Mouse (Mus musculus): ENCODE results near the gene Pex16.
"Not testable (repeated sequence)": the region's sequence is repeated elsewhere in the genome, so short reads cannot be mapped to it uniquely, and the experiment has no call there.

Gene Pex16

GRCm38 (mm10) chr2:92388891-92389641 lies 14.6 kb downstream of the Pex16 start:
- DNase-seq = peak; percentile 83 to 88

GRCm38 (mm10) chr2:92389645-92390044 lies 15.2 kb downstream of the Pex16 start:
- DNase-seq = no peak

DNA sequence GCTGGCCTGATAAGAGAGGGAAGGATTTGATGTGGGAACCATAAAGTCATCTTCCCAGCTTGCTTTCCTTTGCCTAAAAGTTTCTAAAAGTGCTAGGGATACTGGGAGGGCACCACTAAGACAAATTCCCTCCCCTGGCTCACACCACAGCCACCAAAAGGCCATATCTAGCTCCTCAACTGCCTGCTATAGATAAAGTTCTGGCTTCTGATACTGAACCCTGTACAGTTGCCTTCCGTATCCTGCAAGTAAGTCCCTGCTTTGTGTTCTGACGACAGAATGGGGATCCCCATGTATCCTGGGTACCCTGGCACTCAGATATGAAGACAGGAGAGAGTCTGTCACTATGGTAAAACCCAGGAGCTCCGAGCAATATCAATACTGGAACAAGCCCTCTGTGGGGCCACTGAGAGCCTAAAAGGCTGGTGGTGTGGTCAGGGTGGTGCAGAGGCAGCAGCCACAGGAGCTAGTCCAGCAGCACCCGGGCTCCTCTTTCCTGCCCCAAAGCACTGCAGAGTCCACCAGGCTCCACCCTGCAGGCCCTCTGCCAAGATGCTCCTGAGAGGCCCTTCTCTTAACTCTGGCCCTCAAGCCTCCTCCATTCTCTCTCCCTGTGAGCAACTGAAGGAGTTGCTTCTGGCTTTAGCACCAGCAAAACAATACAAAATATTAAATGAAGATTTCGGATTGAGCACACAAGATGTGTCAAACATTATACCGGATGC lies 15.9 kb downstream of the Pex16 start:
- peak; percentile 70 to 77 for DNase-seq

DNA sequence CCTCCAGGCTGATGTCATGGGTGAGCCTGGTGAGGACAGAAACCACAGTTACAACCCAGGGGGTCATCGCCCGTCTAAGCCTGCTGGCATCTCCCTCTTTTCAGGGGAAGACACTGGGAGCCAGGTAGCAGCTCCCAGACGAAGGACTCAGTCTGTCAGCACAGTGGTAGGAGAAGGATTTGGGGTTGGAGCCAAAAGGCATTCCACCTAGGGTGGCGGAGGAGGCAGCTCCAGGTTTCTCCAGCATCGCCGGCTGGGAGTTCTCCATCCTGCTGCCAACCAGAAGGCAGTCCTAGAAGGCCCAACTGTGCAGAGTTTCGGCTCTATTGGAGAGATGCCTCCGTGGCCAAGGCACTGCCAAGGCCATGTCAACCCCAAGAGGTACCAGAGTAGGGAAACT lies 16.6 kb downstream of the Pex16 start:
- DNase-seq = no peak

DNA sequence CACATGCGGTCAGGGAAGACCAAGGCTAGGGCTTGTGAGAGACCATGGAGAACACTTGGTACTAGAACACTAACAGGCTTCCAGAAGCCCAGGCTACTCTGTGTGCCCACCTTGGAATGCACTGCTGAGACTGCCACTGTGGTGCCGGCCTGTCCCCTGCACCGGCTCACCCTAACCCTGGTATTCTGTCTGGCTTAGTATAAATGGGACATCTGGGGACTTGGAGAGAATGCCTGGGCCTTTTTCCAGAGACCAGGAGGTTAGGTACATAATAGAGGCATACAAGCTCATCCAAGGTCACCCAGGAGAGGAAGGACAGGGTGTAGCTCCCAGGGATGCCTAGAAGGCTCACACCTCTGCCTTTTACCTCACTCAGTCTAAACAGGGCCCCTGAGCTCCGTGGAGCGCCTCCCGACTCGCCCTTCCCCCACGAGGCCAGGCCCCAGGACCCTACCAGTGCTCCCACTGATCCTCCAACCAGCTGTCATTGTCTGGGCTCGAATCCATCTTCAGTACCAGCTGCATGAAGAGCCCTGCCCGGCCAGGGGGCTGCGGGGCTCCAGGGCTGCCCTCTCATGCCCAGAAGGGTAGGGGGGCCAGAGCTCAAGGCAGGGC lies 17.3 kb downstream of the Pex16 start:
- DNase-seq = no peak

- DNase-seq = no peak
Observed at GRCm38 (mm10) chr2:92392318-92393264, 18.1 kb downstream of the Pex16 start.

- DNase-seq = no peak
Observed at GRCm38 (mm10) chr2:92395535-92395934, 21.1 kb downstream of the Pex16 start.

DNA sequence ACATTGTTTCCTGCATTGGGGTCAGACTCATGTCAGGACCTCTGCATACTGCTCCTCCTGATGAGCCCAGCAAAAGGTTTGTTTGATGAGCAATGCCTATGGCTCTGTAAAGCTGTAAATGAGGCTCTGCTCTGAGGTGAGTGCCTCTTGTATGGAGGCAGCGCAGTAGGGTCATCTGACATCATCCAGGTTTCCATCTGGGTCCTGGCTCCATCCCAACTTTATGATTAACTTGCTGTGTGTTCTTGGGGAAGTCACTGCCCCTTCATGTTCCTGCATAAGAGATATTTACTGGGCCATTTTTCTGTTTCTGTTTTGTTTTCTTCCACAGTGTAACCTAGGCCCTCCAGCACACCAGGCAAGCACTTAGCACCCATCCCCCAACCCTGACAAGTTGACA lies 23.0 kb downstream of the Pex16 start:
- no peak for DNase-seq

DNA sequence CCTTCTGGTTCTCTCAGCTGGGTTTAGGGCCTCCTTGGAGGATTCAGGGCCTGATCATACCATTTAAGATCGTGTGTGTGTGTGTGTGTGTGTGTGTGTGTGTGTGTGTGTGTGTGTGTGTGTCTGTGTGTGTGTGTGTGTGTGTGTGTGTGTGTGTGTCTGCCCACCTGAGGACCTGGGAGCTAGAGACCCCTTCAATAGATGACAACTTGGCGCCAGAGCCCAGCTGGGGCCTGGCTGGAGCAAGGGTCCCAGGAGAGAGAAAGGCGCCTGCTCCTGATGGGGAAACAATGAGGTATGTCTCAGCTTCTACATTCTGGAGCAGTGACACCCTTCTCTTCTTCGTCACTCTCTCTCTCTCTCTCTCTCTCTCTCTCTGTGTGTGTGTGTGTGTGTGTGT lies 25.4 kb downstream of the Pex16 start:
- not testable (repeated sequence) for DNase-seq

DNA sequence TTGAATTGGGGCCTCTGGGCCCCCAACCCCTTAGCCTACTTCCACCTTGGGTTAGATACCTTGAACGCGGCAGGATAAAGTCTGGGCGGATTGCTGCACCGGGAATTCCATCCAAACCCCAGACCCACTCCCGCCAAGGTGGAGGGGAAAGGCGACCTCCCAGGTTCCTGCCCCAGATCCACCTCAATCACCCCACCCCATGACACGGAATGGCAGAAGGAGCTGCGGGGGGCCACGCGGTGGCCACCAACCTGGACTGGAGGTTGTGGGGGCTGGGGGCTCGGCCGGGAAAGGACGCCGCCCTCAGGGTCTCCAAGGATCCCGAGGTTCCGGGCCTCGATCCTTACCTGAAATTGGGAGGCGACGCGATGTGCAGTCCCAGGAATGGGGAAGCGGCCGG lies 26.2 kb downstream of the Pex16 start:
- no peak for DNase-seq

- DNase-seq = no peak
Observed at GRCm38 (mm10) chr2:92401091-92401561, 26.6 kb downstream of the Pex16 start, which contains the start of gene Mapk8ip1. Gene Mapk8ip1 (minus strand): TSS chr2:92401263.

DNA sequence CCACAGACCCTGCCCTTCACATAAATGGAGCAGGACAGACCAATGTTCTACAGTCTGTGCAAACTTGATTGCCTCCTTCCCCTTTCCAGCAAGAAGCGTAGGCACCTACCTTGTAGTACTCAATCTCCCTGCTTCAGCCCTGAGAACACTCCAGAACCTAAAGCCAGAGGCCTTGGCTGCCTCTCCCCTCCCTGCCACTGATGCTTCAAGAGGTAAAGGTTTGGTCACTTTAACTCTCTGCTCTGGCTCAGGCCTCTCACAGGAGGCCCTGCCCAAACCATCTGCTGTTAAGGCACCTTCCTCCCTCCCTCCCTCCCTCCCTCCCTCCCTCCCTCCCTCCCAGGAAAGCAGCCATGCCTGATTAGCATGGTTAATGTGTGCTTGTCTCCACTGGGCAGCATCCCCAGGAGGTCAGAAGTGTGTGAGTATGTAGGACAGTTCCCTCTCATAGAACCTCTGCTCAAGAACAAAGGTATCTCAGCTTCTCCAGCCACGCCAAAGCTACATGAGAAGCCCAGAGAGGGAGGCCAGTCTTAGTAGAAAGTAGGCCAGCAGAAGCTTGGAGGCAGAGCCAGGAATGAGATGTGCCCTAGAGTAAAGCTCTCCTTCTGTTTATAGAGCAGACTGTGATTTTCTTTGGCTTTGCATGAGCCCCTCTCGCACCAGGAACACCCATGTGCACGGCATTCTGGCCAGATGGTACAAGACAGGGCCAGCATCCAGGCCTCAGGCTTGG lies 28.3 kb downstream of the Pex16 start:
- no peak for DNase-seq

GRCm38 (mm10) chr2:92403776-92404319 lies 29.4 kb downstream of the Pex16 start:
- DNase-seq = no peak

- no peak for DNase-seq
Observed at GRCm38 (mm10) chr2:92404737-92405136, 30.3 kb downstream of the Pex16 start.

DNA sequence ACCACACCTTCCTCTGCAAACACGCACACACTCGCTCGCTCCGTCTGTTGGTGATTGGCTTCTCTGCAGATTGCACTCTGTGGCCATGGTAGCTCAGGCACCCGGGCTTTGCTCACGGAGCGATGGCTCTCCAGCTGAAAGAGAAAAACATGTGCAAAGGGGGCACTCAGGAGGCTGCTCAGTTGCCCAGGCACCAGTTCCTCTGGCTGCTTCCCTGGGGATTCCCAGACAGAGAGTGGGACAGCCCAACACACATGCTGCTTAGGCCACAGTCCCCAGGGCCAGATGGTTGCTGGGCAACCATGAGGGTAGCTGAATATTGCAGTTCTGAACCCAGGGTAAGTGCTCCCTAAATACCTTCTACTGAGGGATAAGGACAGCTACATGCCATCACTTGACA lies 31.2 kb downstream of the Pex16 start:
- DNase-seq = peak in 1 of 2 experiments; percentile 29

- no peak for DNase-seq
Observed at GRCm38 (mm10) chr2:92408309-92409045, 34.0 kb downstream of the Pex16 start.

- no peak for DNase-seq
Observed at GRCm38 (mm10) chr2:92411705-92412104, 37.2 kb downstream of the Pex16 start.

DNA sequence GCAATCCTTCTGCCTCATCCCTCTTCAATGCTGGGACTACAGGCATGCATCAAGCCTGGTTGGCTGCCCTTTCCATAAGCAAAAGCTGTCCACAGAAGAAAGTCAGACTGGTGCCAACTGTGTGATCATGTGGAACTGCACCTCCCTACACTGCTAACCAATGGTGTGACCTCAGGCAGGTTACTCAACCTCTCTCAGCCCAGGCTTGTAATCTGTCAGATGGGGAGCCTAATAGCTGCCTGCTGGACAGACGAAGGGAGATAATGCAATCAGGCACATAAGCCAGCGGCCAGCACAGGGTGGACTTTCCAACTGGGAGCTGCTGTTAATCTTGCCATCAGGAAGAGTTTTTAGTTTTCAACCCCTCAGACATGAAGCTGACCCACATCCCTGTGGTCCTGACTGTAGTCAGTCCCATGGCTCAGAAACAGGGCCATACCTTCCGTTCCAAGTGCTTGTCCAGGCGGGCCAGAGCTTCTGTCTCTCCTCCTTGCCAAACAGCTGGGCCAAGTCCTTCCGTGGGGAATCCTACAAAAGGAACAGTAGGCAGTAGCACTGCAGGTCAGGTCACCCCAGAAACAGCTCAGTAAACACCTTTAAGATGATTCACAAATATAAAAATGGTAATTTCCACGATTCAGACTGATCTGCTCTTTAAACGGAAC lies 47.4 kb downstream of the Pex16 start:
- no peak for DNase-seq

GRCm38 (mm10) chr2:92422388-92423135 lies 48.1 kb downstream of the Pex16 start:
- no peak for DNase-seq
